Mouse (Mus musculus): Measurements from ENCODE around the gene Atp6v1g2.

GRCm38 (mm10) chr17:35250348-35251120, 17.1 kb downstream of the Atp6v1g2 start:
- TF ChIP-seq CTCF (conservative IDR thresholded peaks at IDR 0.05; ENCODE audit: insufficient read depth, insufficient read length, low read depth, low read length): no peak
- TF ChIP-seq POLR2A (IDR thresholded peaks at IDR 0.05; ENCODE audit: low read depth, low read length): no peak

Measured in kidney, adult 2 months (tissue).